Mouse (Mus musculus): ENCODE data around the gene Olfr1233.

DNA sequence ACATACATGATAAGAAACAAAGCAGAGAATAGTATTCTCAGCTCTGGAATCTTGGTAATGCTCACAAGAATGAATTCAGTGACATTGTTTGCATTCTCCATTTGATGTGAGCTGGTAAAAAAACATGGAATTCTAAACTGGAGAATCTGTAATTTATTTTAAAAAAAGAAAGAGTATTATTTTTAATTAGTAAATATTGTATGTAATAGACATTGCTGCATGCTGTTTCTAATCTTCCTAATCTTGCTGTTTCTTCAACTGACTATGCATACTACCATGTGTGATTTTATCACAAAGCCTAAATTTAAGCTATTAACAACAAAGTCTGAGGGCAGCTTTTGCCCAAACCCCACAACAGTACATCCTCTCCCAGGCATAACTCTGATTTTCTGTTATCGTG is 45.0 kb downstream of the Olfr1233 start, which contains the start of gene Olfr1230:
- TF ChIP-seq CTCF (IDR thresholded peaks at IDR 0.05) (no peak), EP300 (IDR thresholded peaks at IDR 0.05) (no peak)
